Mouse (Mus musculus) C2C12 (cell line): ENCODE measurements around the gene Zfyve27.

Experiments
- CTCF ChIP-seq: IDR thresholded peaks from one replicate; pipeline ENCODE4 v1.5.1; 2011; ENCODE audit not compliant: control insufficient read depth, insufficient read depth, insufficient read length
- MYOD1 ChIP-seq: IDR thresholded peaks from one replicate; pipeline ENCODE4 v1.6.1; 2011; ENCODE audit warnings: low read depth; ENCODE audit not compliant: control insufficient read depth, insufficient read length

DNA sequence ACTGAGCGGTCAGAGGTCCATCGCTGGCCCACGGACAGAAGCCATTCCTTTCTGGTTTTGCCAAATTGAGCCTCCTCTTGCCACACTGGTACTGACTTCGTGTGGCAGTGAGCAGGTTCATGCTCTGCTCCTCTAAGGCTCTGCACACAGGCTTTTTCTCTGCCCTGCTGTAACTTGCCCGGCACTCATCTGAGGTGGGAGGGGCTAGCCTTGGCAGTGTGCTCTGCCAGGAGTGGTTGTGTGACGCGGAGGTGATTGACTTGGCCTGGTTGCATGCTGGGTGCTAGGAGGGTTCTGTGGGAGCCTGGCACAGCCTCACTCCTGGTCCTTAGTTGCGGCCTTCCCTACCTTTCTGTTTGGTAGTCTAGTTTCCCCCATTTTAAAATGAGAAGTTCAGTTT is 43.3 kb upstream of the Zfyve27 start:
- no peak for TF ChIP-seq CTCF
- TF ChIP-seq MYOD1, result no peak
